Mouse (Mus musculus) cortical plate, adult 2 months (tissue): Measurements from ENCODE around the gene Plekhh2.

Source experiments
- CTCF ChIP-seq: fragments of 200-500 bp; IDR thresholded peaks from 2 replicates; pipeline ENCODE4 v1.5.1; 2011; ENCODE audit warnings: mild to moderate bottlenecking, control low read depth, low read length; ENCODE audit not compliant: insufficient read depth; ENCODE audit errors: extremely low read depth
- POLR2A ChIP-seq: fragments of 200-500 bp; IDR thresholded peaks from 2 replicates; pipeline ENCODE4 v1.6.1; 2011; ENCODE audit warnings: mild to moderate bottlenecking, low read length, control low read depth; ENCODE audit not compliant: insufficient read depth; ENCODE audit errors: extremely low read depth

DNA sequence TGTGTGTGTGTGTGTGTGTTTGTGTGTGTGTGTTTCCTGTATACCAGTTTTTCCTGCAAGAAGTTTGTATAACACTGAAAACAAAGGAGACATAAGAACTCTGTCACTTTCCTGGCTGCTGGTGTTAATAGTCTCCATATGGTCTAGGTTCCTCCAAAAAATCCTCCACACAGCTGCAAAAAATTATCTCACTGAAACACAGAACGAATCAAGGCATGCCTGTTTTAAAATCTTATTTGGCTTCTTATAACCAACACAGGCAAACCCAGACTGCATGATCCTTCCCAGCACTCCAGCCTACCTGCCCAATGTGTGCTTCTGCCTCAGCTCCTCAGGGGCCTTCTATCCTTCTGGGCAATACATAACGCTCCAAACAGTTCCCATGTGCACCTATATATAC is 111.2 kb downstream of the Plekhh2 start:
- TF ChIP-seq CTCF (no peak), POLR2A (no peak)
